In genomic region chr12:115222671-115223070, GRCm38 (mm10) we compare ENCODE assay signal across 25 mouse cellular contexts.
"Had no signal": no experiment of that assay in that cellular context is flagged by ENCODE, and none has a peak within 500 bp of the region (broad histone marks: within the 10 kb centered on the region; RNA-seq: fewer than 3 reads in every experiment).

No protein-coding gene starts in this region.

- H3K27ac ChIP-seq: heart, adult 2 months; heart, embryonic 13.5 days; heart, embryonic 15.5 days; hindbrain, embryonic 12.5 days; hindbrain, embryonic 14.5 days; intestine, embryonic 15.5 days; layer of hippocampus, adult 2 months; left cerebral cortex, adult 2 months; limb, embryonic 10.5 days; limb, embryonic 12.5 days had no signal

- DNase-seq: gastrocnemius, postnatal 14 days; gastrocnemius, postnatal 36 days; heart, adult 11 months; heart, adult 2 months; heart, postnatal 14 days; heart, postnatal 36 days; kidney, adult 18-20 months; kidney, adult 8-10 months; kidney, postnatal 10 days; kidney, postnatal 25 days; kidney, postnatal 4 days; liver had no signal

- H3K9ac ChIP-seq: heart, embryonic 13.5 days; heart, embryonic 15.5 days; hindbrain, embryonic 12.5 days; hindbrain, embryonic 14.5 days; intestine, embryonic 15.5 days; limb, embryonic 12.5 days had no signal

- H3K4me1 ChIP-seq: heart, embryonic 13.5 days; heart, embryonic 15.5 days; hindbrain, embryonic 12.5 days; intestine, embryonic 15.5 days; limb, embryonic 10.5 days; limb, embryonic 12.5 days had no signal

- H3K9me3 ChIP-seq: intestine, embryonic 15.5 days had no signal

- H3K36me3 ChIP-seq: heart, embryonic 13.5 days; heart, embryonic 15.5 days; hindbrain, embryonic 12.5 days; intestine, embryonic 15.5 days; limb, embryonic 10.5 days; limb, embryonic 12.5 days had no signal

- H3K27me3 ChIP-seq: heart, embryonic 13.5 days; heart, embryonic 15.5 days; hindbrain, embryonic 12.5 days; intestine, embryonic 15.5 days; limb, embryonic 12.5 days had no signal

- H3K4me3 ChIP-seq: heart, adult 2 months; heart, embryonic 13.5 days; heart, embryonic 15.5 days; hindbrain, embryonic 12.5 days; intestine, embryonic 15.5 days; layer of hippocampus, adult 2 months; left cerebral cortex, adult 2 months; limb, embryonic 10.5 days; limb, embryonic 12.5 days had no signal

- ATAC-seq: hindbrain, embryonic 16.5 days; inflammation-experienced regulatory T-cells, adult 6 months; intestine, embryonic 15.5 days; intestine, postnatal 0 days had no signal

- H3K4me2 ChIP-seq: heart, embryonic 11.5 days; heart, embryonic 13.5 days; heart, embryonic 15.5 days; hindbrain, embryonic 12.5 days; hindbrain, embryonic 14.5 days; intestine, embryonic 15.5 days; limb, embryonic 12.5 days had no signal
